Mouse (Mus musculus): ENCODE measurements at regions not wholly inside any gene's neighbourhood (a gene's known extent, or its start where the extent isn't known, plus 50 kb on each side); places are given as distances from the start of the nearest gene placed in this dataset.
A peak's percentile ranks its signal among the peaks of the same experiment; 100 is the strongest.
"Not testable (repeated sequence)": the region's sequence is repeated elsewhere in the genome, so short reads cannot be mapped to it uniquely, and the experiment has no call there.

GRCm38 (mm10) chr8:100206557-100207349 is 790.5 kb upstream of the Cdh8 start:
- no peak for DNase-seq (ENCODE audit: extremely low spot score)

DNA sequence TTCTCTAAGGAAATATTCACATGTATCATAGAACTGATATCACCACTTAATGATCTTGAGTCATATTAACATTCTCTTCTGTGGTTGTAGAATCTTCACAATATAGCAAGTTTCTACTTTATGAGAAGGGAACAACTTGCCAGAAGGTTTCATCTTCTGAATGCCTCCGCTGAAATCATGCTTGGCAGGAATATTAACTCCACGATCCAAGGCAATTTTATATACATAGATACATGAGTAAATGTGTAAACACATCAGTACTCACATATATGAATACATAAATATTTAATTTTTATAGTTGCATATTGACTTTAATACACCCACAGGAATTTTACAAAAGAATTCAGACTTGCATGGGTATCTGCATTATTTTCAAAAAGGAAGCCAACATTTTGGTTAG is 777.0 kb upstream of the Cdh8 start:
- DNase-seq (ENCODE audit: extremely low spot score) = no peak

GRCm38 (mm10) chr8:100190698-100191097 is 774.4 kb upstream of the Cdh8 start:
- DNase-seq (ENCODE audit: extremely low spot score) = no peak

DNA sequence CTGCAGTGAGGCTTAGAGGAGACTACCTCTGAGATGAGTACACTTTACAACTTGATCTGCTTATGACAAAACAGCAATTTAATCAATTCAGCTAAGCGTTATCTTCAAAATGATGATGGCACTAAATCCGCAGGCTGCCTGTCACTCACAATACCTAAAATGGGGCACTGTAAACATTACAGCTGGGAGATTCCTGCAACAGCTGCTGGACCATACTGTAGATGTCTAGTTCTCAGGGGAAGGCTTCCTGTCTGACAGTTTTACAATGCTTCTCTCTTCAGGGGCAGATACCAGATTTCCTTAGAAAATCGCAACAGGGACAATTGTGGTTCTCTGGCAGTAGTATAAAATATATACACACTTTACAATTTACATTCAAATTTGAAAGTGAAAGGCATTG is 771.7 kb upstream of the Cdh8 start:
- no peak for DNase-seq (ENCODE audit: extremely low spot score)

DNA sequence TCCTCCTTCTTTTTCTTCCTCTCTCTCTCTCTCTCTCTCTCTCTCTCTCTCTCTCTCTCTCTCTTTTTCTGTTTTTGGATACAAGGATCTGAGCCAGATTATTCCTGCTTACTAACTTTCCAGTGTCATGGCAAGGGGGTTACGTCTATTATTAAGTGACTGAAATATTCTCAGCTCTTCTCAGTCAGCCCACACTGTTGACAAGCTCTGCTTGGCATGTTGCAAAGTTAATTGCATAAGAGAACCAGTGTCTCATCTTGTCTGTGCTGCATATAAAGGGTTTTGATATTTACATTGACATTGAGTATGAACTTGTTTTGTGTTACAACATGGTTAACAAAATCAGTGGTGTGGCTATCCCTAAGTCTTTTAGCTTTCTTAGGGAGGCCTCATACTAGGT is 760.2 kb upstream of the Cdh8 start:
- no peak for DNase-seq (ENCODE audit: extremely low spot score)

- DNase-seq (ENCODE audit: extremely low spot score) = no peak
These were observed 729.1 kb upstream of the Cdh8 start for GRCm38 (mm10) chr8:100145411-100145810.

GRCm38 (mm10) chr8:100144124-100144680 is 727.9 kb upstream of the Cdh8 start:
- DNase-seq (ENCODE audit: extremely low spot score) = no peak

GRCm38 (mm10) chr8:100104412-100105365 is 688.4 kb upstream of the Cdh8 start:
- DNase-seq (ENCODE audit: extremely low spot score) = peak; percentile 19

- no peak for DNase-seq (ENCODE audit: extremely low spot score)
These were observed 685.7 kb upstream of the Cdh8 start for GRCm38 (mm10) chr8:100101957-100102356.

- no peak for DNase-seq (ENCODE audit: extremely low spot score)
These were observed 655.9 kb upstream of the Cdh8 start for GRCm38 (mm10) chr8:100072059-100072729.

GRCm38 (mm10) chr8:100069761-100070160 is 653.5 kb upstream of the Cdh8 start:
- no peak for DNase-seq (ENCODE audit: extremely low spot score)

- no peak for DNase-seq (ENCODE audit: extremely low spot score)
These were observed 622.7 kb upstream of the Cdh8 start for GRCm38 (mm10) chr8:100038931-100039330.

- no peak for DNase-seq (ENCODE audit: extremely low spot score)
These were observed 618.2 kb upstream of the Cdh8 start for GRCm38 (mm10) chr8:100034474-100034873.

GRCm38 (mm10) chr8:100030358-100030757 is 614.1 kb upstream of the Cdh8 start:
- DNase-seq (ENCODE audit: extremely low spot score) = not testable (repeated sequence)

DNA sequence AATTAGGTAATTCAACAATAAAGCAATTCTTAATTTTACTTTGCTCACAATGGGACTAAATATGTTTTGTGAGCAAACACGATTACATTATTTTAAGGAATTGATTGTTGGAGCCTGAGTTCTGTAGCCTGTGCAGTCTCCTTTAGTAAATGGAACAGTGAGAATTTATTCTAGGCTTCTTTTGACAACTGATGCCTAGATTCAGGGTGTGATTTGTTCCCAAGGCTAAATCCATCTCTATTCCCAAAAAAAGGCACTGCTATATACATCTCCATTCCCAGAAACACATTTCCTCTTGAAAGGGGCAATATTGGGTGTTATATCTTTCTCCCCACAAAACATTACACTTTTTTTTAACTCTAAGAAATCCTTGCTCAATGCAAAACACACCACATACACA is 599.4 kb upstream of the Cdh8 start:
- no peak for DNase-seq (ENCODE audit: extremely low spot score)

GRCm38 (mm10) chr8:99999554-99999953 is 583.3 kb upstream of the Cdh8 start:
- DNase-seq (ENCODE audit: extremely low spot score) = no peak

GRCm38 (mm10) chr8:99983696-99984095 is 567.4 kb upstream of the Cdh8 start:
- DNase-seq (ENCODE audit: extremely low spot score) = no peak

DNA sequence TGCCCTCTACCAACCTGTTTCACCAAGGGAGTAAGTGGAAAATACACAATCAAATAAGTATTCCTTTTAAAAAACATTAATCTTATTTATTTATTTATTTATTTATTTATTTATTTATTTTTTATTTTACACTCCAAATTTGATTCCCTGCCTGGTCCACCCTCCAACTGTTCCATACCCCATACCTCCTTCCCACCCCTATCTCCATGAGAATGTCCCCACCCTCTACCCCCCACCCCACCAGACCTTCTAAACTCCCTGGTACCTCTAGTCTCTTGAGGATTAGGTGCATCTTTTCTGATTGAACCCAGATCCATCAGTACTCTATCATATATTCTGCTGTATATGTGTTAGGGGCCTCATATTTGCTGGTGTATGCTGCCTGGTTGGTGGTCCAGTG is 538.4 kb upstream of the Cdh8 start:
- no peak for DNase-seq (ENCODE audit: extremely low spot score)

DNA sequence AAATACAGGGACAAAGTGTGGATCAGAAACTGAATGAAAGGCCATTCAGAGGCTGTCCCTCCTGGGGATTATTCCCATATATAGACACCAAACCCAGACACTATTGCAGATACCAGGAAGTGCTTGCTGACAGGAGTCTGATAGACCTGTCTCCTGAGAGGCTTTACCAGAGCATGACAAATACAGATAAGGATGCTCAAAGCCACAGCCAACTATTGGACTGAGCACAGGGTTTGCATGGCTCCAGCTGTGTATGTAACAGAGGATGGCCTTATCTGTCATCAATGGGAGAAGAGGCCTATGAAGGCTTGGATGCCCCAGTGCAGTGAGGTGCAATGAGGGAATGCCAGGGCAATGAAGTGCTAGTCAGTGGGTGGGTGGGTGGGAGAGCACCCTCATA is 537.6 kb upstream of the Cdh8 start:
- DNase-seq (ENCODE audit: extremely low spot score) = no peak

- no peak for DNase-seq (ENCODE audit: extremely low spot score)
These were observed 516.9 kb upstream of the Cdh8 start for GRCm38 (mm10) chr8:99933159-99933558.
